Mouse (Mus musculus) spleen, adult 2 months (tissue): ENCODE measurements around the gene Adora1.

Experiments
- CTCF ChIP-seq: fragments of 200-500 bp; IDR thresholded peaks from 2 replicates; pipeline ENCODE4 v1.5.1; 2011; ENCODE audit warnings: mild to moderate bottlenecking, inconsistent platforms; ENCODE audit not compliant: insufficient read depth, insufficient read length, insufficient replicate concordance; ENCODE audit errors: extremely low read depth
- POLR2A ChIP-seq: fragments of 200-500 bp; IDR thresholded peaks from 2 replicates; pipeline ENCODE4 v1.6.1; 2011; ENCODE audit warnings: low read depth, low read length, inconsistent platforms

DNA sequence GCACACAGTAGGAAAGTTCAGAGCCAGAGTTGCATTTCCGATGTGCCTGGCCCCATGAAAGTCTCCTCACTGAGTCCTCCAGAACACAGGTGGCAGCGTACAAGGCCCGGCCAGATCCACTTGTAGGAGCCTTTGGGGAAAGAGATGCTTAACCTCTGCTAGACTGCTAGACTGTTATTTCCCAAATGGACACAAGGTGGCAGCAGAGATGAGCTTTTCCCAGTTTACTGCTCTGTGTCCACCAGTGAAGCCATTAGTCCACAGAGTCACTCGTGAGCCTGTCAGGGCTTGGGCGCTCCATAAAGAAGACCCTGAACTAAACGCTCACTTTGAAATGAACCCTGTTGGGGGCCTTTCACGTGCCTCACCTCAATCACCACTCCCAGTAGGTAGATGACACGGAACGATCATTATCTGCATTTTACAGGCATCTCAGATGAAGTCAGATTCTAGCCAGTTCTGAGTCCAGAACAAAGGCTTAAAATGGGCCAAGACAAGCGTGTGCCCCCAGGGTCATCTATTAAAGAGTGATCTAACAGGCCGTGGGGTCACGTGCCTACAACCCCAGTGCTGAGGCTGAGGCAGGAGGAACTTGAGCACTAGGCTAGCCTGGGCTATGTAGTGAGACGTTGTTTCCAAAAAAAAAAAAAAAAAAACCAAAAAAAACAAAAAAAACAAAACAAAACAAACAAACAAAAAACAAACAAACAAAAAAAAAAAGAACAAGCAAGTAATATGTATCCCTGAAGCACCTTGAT lies 83.4 kb downstream of the Adora1 start:
- TF ChIP-seq CTCF, result peak; percentile 49; the same call in 1 of the 2 replicates
- no peak for TF ChIP-seq POLR2A
